Mouse (Mus musculus): ENCODE measurements around the gene Ptgir. TPM values are rescaled to one million over a fixed set of nuclear protein-coding genes. Genes with fewer than 3 reads are reported as not detected.
A peak's percentile ranks its signal among the peaks of the same experiment; 100 is the strongest.

Gene Ptgir
- total RNA-seq, 2 experiments from 2014 or later: 0.11 to 0.21 TPM

GRCm38 (mm10) chr7:16908859-16909258 is 2.6 kb downstream of the Ptgir start:
- Histone ChIP-seq H3K27ac (no peak overlapping the region), H3K4me3 (no peak overlapping the region)
- intact Hi-C loops (cut with DNase I): no loop called here
- DNase-seq (ENCODE audit: extremely low spot score in 1 of 2, low spot score in 2 of 2): no peak
- no peak for TF ChIP-seq CTCF (IDR thresholded peaks at IDR 0.05)

GRCm38 (mm10) chr7:16909909-16910308 is 3.6 kb downstream of the Ptgir start:
- no peak for DNase-seq (ENCODE audit: extremely low spot score in 1 of 2, low spot score in 2 of 2)
- no peak overlapping the region for H3K4me3 ChIP-seq
- H3K27ac ChIP-seq: no peak overlapping the region
- intact Hi-C loops (cut with DNase I): loop anchor here (5.0 kb wide), 1 partner anchor 163 kb away; no protein-coding TSS in a partner anchor
- no peak for TF ChIP-seq CTCF (IDR thresholded peaks at IDR 0.05)

- no peak for DNase-seq (ENCODE audit: extremely low spot score in 1 of 2, low spot score in 2 of 2)
- TF ChIP-seq CTCF (IDR thresholded peaks at IDR 0.05): no peak
- H3K4me3 ChIP-seq: no peak overlapping the region
- intact Hi-C loops (cut with DNase I): loop anchor here (5.0 kb wide), 1 partner anchor 165 kb away; no protein-coding TSS in a partner anchor
- no peak overlapping the region for H3K27ac ChIP-seq
These were observed 5.6 kb downstream of the Ptgir start for GRCm38 (mm10) chr7:16911904-16912303.

GRCm38 (mm10) chr7:16912360-16912759 is 6.1 kb downstream of the Ptgir start:
- intact Hi-C loops (cut with DNase I): loop anchor here (5.0 kb wide), 1 partner anchor 165 kb away; no protein-coding TSS in a partner anchor
- DNase-seq (ENCODE audit: extremely low spot score in 1 of 2, low spot score in 2 of 2): no peak
- no peak for TF ChIP-seq CTCF (IDR thresholded peaks at IDR 0.05)
- Histone ChIP-seq H3K27ac (no peak overlapping the region), H3K4me3 (no peak overlapping the region)

- peak; percentile 73 to 79 for DNase-seq (ENCODE audit: extremely low spot score in 1 of 2, low spot score in 2 of 2)
- intact Hi-C loops (cut with DNase I): loop anchor here (1.0 to 5.0 kb wide), 2 partner anchors 19 to 167 kb away; no protein-coding TSS in a partner anchor
- H3K27ac ChIP-seq: no peak overlapping the region
- peak; percentile 92 for TF ChIP-seq CTCF (IDR thresholded peaks at IDR 0.05)
- no peak overlapping the region for H3K4me3 ChIP-seq
These were observed 7.6 kb downstream of the Ptgir start for GRCm38 (mm10) chr7:16913806-16914452.

GRCm38 (mm10) chr7:16914453-16915343 is 8.4 kb downstream of the Ptgir start:
- no peak overlapping the region for H3K27ac ChIP-seq
- DNase-seq (ENCODE audit: extremely low spot score in 1 of 2, low spot score in 2 of 2): no peak
- intact Hi-C loops (cut with DNase I): loop anchor here (5.0 kb wide), 1 partner anchor 167 kb away; no protein-coding TSS in a partner anchor
- TF ChIP-seq CTCF (IDR thresholded peaks at IDR 0.05): no peak
- H3K4me3 ChIP-seq: no peak overlapping the region

- DNase-seq (ENCODE audit: extremely low spot score in 1 of 2, low spot score in 2 of 2): no peak
- intact Hi-C loops (cut with DNase I): no loop called here
- Histone ChIP-seq H3K27ac (no peak overlapping the region), H3K4me3 (no peak overlapping the region)
- TF ChIP-seq CTCF (IDR thresholded peaks at IDR 0.05): no peak
These were observed 9.4 kb downstream of the Ptgir start for GRCm38 (mm10) chr7:16915461-16916340.

GRCm38 (mm10) chr7:16916342-16917265 is 10.3 kb downstream of the Ptgir start:
- DNase-seq (ENCODE audit: extremely low spot score in 1 of 2, low spot score in 2 of 2): no peak
- Histone ChIP-seq H3K27ac (peak overlapping the region; percentile 69; the same call in 1 of the 2 replicates), H3K4me3 (no peak overlapping the region)
- intact Hi-C loops (cut with DNase I): no loop called here
- TF ChIP-seq CTCF (IDR thresholded peaks at IDR 0.05): no peak; the same call in 1 of the 2 replicates

GRCm38 (mm10) chr7:16917447-16917846 is 11.2 kb downstream of the Ptgir start:
- no peak overlapping the region for H3K4me3 ChIP-seq
- no peak for TF ChIP-seq CTCF (IDR thresholded peaks at IDR 0.05)
- no peak for DNase-seq (ENCODE audit: extremely low spot score in 1 of 2, low spot score in 2 of 2)
- peak overlapping the region; percentile 69 for H3K27ac ChIP-seq
- intact Hi-C loops (cut with DNase I): no loop called here

GRCm38 (mm10) chr7:16918014-16918413 is 11.7 kb downstream of the Ptgir start:
- no peak; the same call in 1 of the 2 replicates for TF ChIP-seq CTCF (IDR thresholded peaks at IDR 0.05)
- intact Hi-C loops (cut with DNase I): no loop called here
- peak; percentile 68 to 79 for DNase-seq (ENCODE audit: extremely low spot score in 1 of 2, low spot score in 2 of 2)
- H3K4me3 ChIP-seq: no peak overlapping the region
- peak overlapping the region; percentile 69 for H3K27ac ChIP-seq

Measured in left cerebral cortex, adult 2 months (tissue).